Mouse (Mus musculus): ENCODE measurements around the gene Gm3402. TPM values are rescaled to one million over a fixed set of nuclear protein-coding genes. Genes with fewer than 3 reads are reported as not detected.

Gm3402 gene
- polyA plus RNA-seq (2017; shearing (Covaris generic)): not detected

GRCm38 (mm10) chr5:146513823-146514222 lies at the start of gene Gm3402:
Gene Gm3402, plus strand, starts transcription at chr5:146514123.

GRCm38 (mm10) chr5:146481665-146482064 lies 32.3 kb upstream of the Gm3402 start, which contains the start of gene Gm6408:
Gene Gm6408, plus strand, starts transcription at chr5:146481965.

GRCm38 (mm10) chr5:146491063-146491462 lies 22.9 kb upstream of the Gm3402 start, which contains the start of gene Gm6370:
Gene Gm6370, plus strand, starts transcription at chr5:146491363.

GRCm38 (mm10) chr5:146502099-146502498 lies 11.8 kb upstream of the Gm3402 start, which contains the start of gene 4930449I24Rik:
Gene 4930449I24Rik, plus strand, starts transcription at chr5:146502399.

GRCm38 (mm10) chr5:146525501-146525900 lies 11.6 kb downstream of the Gm3402 start, which contains the start of gene Gm3404:
Gene Gm3404, plus strand, starts transcription at chr5:146525801.

GRCm38 (mm10) chr5:146537347-146537746 lies 23.4 kb downstream of the Gm3402 start, which contains the start of gene Gm3409:
Gene Gm3409, plus strand, starts transcription at chr5:146537647.

DNA sequence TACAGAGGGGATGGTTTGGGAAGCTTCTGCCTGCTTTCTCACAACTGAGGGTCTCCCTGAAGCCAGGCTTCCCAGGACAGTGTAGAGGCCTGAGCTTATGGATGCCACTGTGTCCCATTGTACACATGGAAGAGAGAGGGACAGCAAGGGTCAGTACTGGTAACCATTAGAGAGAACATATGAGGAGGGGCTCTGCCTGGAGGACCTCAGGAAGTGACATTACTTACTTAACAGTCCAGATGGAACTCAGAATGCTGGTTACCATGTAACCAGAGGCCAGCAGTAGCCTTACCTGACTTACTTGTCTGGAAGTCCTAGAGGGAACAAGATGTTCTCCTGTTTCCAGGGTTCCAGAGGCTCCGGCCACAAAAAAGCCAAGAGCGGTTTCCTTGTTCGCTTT lies 41.9 kb downstream of the Gm3402 start, which contains the start of gene Gm3415:
TSS of gene Gm3415 (plus strand) at position 301 of the 400 bp plus-strand sequence.

Other genes with a start within 250 kb of the Gm3402 start
- gene Wasf3, start 129.1 kb upstream of the Gm3402 start, polyA plus RNA-seq (2017; shearing (Covaris generic)): not detected
- gene Gm6408, start 32.2 kb upstream of the Gm3402 start, polyA plus RNA-seq (2017; shearing (Covaris generic)): not detected
- not detected for gene Gm6370, start 22.8 kb upstream of the Gm3402 start, polyA plus RNA-seq (2017; shearing (Covaris generic))
- not detected for gene 4930449I24Rik, start 11.7 kb upstream of the Gm3402 start, polyA plus RNA-seq (2017; shearing (Covaris generic))
- not detected for gene Gm3404, start 11.7 kb downstream of the Gm3402 start, polyA plus RNA-seq (2017; shearing (Covaris generic))
- gene Gm3409, start 23.5 kb downstream of the Gm3402 start, polyA plus RNA-seq (2017; shearing (Covaris generic)): not detected
- gene Gm3415, start 42.0 kb downstream of the Gm3402 start, polyA plus RNA-seq (2017; shearing (Covaris generic)): not detected
- gene Gpr12, start 71.1 kb downstream of the Gm3402 start, polyA plus RNA-seq (2017; shearing (Covaris generic)): not detected